Mouse (Mus musculus) kidney, adult 2 months (tissue): ENCODE results near the gene Cox8a.

Source experiments
- CTCF ChIP-seq: fragments of 200-500 bp; conservative IDR thresholded peaks from 2 replicates; pipeline ENCODE4 v1.5.1; 2011; ENCODE audit warnings: low read depth, mild to moderate bottlenecking, control low read depth, low read length, moderate library complexity, mixed read lengths; ENCODE audit not compliant: insufficient read depth, insufficient read length
- POLR2A ChIP-seq: fragments of 200-500 bp; IDR thresholded peaks from one replicate; pipeline ENCODE4 v1.6.1; 2011; ENCODE audit warnings: low read depth, low read length, control low read depth

- TF ChIP-seq CTCF (no peak), POLR2A (no peak)
Measured at GRCm38 (mm10) chr19:7257881-7258280, 40.5 kb upstream of the Cox8a start.
